Mouse (Mus musculus) liver, adult 2 months (tissue): ENCODE data around the gene Slc39a1.

Experiments used
- CTCF ChIP-seq: fragments of 200-500 bp; IDR thresholded peaks from 2 replicates; pipeline ENCODE4 v1.5.1; 2011; ENCODE audit warnings: low read depth, low read length, control low read depth
- POLR2A ChIP-seq: fragments of 200-500 bp; IDR thresholded peaks from 2 replicates; pipeline ENCODE4 v1.6.1; 2011; ENCODE audit warnings: low read length, control low read depth; ENCODE audit not compliant: insufficient read depth; ENCODE audit errors: extremely low read depth

DNA sequence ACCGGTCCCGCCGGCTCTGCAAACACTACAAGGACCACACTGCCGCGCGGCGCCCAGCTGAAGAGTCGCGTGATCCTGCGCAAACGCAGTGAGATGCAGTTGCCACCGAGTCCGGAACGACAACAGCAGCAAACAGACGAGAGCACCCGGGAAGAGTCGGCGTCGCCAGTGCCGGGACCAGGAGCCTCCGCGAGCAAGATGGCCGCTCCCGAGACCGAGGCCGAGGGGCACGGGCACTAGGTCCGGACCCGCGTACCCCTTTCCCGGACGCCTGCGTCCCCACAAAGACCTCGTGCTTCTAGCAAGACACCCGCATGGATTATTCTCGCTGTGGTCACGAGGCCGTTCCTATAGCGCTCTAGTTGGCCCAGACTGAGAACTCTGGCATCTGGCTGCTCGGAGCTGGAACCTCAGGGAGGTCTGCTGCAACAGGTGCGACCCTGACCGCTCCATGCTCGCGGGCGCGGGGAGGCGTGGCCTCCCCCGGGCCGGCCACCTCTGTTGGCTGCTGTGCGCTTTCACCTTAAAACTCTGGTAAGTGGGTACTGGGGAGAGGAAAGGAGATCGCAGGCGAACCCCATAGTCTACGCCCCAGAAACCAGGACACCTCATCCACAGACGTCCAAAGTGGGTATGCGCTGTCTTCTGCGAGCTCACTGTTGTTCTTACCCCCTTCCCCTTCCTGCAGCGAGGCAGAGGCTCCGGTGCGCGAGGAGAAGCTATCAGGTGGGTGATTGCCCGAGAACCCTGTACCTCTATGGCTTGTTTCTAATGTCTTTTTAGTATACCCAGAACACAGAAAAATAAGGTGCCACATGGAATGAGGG, 16.3 kb upstream of the Slc39a1 start, which contains the start of gene Jtb:
- no peak for TF ChIP-seq CTCF
- TF ChIP-seq POLR2A, result peak; percentile 88
